Mouse (Mus musculus) neutrophil, adult 5-6 weeks (primary cell): ENCODE measurements around the gene Lamb2. TPM values are rescaled to one million over a fixed set of nuclear protein-coding genes. Genes with fewer than 3 reads are reported as not detected.

Experiments used
- ATAC-seq: fragments of 151-379, 151-347 bp; 2 replicates; pipeline ENCODE4 v1.8.0; 2017; ENCODE audit warnings: mild to moderate bottlenecking, moderate TSS enrichment; ENCODE audit not compliant: insufficient number of reproducible peaks, poor library complexity, low FRiP score, severe bottlenecking; ENCODE audit errors: extremely low read depth
- total RNA-seq: library from RNA; stranded (forward); fragments of 200-1000 nt; gene quantifications from 2 replicates; pipeline ENCODE4 v1.2.3, GENCODE M21; 2017

Gene Lamb2
- total RNA-seq, 1 experiment from 2014 or later, result not detected

DNA sequence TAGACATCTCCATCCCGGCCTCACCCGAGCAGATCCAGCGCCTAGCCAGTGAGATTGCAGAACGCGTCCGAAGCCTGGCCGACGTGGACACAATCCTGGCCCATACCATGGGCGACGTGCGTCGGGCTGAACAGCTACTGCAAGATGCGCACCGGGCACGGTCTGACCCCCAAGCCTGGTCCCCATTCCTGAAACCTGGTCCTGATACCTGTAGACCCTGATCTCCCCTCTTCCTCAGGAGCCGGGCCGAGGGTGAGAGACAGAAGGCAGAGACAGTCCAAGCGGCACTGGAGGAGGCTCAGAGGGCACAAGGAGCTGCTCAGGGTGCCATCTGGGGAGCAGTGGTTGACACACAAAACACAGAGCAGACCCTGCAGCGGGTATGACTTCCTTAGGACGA is 9.7 kb downstream of the Lamb2 start:
- ATAC-seq, result no peak

DNA sequence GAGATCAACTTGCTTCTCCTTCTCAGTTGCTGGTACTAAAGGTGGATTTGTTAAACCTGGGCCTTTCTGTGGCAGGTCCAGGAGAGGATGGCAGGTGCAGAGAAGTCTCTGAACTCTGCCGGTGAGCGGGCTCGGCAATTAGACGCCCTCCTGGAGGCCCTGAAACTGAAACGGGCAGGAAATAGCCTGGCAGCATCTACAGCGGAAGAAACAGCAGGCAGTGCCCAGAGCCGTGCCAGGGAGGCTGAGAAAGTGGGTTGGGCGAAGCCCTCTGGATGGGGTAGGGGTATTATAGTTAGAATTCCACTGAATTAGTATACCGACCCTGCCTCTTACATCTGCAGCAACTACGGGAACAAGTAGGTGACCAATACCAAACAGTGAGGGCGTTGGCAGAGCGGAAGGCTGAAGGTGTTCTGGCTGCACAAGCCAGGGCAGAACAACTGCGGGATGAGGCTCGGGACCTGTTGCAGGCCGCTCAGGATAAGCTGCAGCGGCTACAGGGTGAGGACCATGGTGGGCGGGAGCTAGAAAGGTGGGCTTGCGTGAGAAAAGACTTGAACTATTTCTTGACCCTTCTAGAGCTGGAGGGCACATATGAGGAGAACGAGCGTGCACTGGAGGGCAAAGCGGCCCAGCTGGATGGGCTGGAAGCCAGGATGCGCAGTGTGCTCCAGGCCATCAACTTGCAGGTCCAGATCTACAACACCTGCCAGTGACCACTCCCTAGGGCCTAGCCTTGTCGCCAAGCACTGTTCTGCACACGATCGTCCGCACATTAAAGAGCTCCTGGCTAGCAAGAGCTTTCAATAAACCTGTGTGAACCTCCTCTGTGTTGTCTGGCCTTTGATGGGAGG is 10.4 kb downstream of the Lamb2 start:
- no peak for ATAC-seq

DNA sequence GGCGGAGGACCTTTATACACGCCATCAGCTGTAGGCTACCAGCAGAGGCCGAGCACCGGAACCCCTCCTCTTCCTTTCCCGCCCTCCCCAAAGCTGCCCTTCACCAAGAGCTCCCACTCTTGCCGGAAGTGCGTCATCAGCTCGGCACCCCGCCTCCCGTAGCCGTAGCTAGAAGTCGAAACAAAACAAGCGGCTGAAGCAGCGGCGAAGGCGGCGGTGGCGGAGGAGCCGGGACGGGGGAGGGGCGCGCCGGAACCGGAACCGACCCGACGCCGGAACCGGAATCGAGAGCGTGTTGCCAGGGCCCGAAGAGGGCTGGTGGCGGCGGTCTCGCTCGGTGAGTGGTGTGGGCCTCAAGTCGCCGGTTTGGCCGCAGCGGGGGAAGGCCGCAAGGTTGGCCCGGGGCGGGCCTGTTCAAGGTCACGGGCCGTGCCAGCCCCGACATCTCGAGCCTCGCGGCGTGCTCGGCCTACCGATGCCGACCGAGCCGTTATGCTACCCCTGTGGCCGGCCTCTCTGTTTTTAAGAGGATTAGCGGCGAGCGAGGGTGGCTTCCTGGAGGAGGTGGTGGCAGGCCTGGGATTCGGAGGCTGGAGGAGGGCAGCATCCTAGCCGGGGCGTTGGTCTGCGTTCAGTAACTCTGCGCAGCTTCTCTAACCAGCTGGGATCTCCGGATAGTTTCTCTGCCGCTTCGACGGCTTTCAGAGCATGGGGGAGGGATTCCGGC is 11.2 kb downstream of the Lamb2 start, which contains the start of gene Usp19:
TSS of gene Usp19 (plus strand) at position 44 of the 727 bp plus-strand sequence.
- peak; percentile 89 for ATAC-seq

DNA sequence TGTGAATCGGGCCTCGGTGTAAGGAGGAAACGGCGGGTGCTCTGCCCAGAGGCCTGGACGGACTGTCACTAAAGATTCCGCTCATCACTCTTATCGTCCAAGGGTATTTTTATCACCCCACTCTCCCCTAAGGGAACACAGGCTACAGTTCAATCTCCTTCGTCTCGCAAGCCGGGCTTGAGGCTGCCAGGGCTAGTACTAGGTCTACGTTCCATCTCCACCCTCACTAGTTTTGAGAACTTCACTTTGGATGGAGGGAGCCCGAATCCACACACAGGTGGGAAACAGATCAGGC is 11.7 kb downstream of the Lamb2 start:
- ATAC-seq, result no peak

DNA sequence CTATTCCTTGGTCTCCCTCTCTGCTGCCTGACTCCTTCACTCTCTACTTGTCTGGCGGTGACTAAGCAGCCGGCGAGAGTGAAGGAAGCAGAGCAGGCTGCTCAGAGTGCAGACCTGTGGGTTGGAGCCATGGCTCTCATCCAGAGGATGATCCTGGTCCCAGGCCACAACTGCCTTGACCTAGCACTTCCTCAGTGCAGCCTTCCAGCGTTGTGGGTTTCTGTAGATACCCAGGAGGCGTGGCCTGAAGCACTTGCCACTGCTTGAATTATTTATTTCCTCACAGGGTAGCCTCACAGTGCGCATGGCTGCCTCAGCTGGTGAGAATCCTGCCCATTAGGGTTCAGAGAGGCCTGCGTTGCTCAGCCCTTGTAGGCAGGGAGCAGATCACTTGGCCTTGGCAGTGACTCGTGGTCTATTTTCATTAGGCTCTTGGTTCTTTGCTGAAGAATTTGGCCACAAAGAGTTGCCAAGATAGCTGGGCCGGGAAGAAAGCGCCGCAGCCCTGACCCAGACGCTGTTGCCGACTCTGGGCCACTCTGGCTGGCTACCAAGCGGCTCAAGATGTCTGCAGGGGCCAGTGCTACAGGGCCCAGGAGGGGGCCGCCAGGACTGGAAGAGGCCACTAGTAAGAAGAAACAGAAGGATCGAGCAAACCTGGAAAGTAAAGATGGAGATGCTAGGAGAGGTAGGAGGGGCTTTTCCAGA is 12.7 kb downstream of the Lamb2 start:
- 0 out of 2 replicates have a peak, but pooled peaks have one; percentile 2 for ATAC-seq

DNA sequence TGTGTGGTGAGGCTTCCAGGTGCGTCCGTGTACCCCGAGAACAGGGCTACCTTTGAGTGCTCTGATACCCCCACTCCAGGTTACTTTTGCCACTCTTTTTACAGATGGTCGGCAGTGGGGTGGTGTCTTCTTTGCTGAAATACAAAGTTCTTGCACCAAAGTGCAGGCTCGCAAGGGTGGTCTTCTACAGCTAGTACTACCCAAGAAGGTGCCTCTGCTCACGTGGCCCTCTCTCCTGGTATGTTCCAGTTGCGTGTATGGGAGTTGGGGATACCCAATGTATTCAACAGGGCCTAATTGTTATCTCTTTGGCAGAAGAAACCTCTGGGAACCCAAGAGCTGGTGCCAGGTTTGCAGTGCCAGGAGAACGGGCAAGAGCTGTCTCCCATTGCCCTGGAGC is 13.7 kb downstream of the Lamb2 start:
- no peak for ATAC-seq

DNA sequence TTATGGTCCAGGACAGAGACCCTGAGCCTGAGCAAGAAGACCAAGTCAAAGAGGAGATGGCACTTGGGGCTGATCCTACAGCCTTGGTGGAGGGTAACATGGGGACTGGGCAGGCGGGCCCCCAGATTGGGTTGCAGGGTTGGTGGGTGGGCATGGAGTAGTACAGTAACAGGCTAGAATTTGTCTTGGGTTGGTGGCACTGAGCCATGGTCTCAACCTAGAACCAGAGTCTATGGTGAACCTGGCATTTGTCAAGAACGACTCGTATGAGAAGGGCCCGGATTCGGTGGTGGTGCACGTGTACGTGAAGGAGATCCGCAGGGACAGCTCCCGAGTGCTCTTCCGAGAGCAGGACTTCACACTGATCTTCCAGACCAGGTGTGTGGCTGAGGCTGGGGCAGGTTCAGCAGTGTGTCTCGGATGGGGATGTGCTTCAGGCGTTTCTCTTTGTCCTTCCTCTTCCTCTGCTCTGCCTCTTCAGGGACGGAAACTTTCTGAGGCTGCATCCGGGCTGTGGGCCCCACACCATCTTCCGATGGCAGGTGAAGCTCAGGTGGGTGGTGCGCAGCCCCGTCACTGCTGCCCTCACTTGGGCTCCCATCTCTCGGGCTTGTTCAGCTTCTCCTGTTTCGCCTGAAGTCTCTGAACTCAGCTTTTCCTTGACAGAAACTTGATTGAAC is 14.8 kb downstream of the Lamb2 start:
- no peak for ATAC-seq

DNA sequence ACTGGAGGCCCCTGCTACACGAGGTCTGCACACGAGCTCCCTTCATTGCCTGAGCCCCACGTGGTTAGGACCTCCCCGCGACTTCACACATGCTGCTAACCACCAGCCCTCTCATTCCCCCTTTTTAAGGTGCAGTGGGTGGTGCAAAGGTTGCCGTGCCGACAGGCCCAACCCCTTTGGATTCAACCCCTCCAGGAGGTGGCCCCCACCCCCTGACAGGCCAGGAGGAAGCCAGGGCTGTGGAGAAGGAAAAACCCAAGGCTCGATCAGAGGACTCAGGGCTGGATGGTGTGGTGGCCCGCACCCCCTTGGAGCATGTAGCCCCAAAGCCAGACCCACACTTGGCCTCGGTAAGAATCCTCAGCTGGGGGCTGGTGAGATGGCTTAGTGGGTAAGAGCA is 15.4 kb downstream of the Lamb2 start:
- no peak for ATAC-seq

DNA sequence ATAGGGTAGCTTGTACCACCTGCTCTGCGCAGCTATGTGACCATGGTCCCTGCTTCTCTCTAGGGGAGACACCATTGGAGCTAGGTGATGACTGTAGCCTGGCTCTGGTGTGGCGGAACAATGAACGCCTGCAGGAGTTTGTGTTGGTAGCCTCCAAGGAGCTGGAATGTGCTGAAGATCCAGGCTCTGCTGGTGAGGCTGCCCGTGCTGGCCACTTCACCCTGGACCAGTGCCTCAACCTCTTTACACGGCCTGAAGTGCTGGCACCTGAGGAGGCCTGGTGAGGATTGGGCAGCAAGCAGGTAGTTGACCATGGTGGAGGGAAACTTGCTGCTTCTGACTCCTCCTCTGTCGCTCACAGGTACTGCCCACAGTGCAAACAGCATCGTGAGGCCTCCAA is 19.7 kb downstream of the Lamb2 start:
- no peak for ATAC-seq

DNA sequence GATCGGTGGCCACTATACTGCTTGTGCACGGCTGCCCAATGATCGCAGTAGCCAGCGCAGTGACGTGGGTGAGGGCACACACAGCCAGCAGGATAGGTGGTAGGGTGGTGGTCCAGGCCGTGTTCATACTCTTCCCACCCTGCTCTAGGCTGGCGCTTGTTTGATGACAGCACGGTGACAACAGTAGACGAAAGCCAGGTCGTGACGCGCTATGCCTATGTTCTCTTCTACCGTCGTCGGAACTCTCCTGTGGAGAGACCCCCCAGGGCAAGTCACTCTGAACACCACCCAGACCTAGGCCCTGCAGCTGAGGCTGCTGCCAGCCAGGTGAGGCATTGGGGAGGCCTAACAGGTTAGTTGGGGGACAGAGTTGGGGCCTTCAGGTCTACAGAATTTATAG is 20.4 kb downstream of the Lamb2 start:
- no peak for ATAC-seq

DNA sequence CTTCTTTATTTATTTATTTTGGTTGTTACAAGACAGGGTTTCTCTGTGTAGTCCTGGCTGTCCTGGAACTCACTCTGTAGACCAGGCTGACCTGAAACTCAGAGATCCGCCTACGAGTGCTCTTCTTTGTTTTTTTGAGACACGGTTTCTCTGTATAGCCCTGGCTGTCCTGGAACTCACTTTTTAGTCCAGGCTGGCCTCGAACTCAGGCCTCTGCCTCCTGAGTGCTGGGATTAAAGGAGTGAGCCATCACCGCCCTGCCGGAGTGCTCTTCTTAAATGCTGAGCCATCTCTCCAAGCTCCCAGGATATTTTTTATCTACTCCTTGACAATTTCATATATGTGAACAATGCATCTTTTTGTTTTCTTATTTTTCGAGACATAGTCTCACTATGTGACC is 27.4 kb downstream of the Lamb2 start:
- ATAC-seq, result no peak

DNA sequence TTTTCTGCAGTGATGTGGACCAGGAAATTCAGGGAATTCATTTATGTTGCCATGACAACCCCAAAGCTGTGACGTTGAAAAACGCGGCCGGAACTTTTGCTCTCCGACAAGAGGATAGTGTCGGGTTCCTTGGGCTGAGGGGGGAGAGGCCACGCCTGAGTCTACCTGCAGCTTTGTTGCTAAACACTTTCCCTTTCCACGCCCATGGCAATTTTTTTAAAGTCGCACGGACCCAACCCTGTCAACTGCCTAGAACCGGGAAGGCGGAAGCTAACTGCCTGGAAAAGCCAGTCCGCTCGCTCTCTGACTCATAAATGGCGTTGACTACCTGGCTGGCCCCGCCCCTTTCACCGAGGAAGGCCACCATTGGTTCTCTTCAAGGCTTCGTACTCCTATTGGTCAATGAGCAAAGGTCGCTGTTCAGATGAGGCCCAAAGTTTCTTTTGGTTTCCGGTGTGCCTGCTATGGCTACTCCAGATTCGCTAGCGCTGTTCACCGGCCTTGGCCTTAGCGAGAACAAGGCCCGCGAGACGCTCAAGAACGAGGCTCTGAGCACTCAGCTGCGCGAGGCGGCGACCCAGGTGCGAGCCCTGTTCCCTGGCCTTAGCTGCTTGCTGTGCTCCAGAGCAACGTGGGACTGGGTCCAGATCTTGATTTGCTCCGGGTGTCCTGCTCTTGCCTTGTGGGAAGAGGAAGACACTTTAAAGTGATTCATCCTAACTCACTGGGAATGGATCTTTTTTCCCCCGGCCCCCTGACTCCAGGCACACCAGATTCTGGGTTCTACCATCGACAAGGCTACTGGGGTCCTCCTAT is 28.3 kb downstream of the Lamb2 start, which contains the start of gene Qars:
TSS of gene Qars (plus strand) at position 88 of the 816 bp plus-strand sequence.
- ATAC-seq, result peak; percentile 98

DNA sequence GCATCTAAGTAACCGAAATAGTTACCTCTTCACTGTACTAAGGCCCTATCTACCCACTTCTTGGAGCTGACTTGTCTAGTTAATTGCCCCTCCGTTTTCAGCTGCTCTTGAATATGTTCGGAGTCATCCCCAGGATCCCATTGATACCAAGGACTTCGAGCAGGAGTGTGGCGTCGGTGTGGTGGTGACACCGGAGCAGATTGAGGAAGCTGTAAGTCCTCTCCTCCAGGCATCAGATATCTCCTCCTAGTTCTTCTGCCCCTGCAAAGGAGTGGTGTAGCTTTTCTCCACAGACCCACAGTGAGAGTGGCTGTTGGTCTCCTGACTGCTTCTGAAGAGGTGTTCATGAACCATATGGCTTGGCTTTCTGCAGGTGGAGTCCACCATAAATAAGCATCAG is 29.2 kb downstream of the Lamb2 start:
- ATAC-seq, result no peak

DNA sequence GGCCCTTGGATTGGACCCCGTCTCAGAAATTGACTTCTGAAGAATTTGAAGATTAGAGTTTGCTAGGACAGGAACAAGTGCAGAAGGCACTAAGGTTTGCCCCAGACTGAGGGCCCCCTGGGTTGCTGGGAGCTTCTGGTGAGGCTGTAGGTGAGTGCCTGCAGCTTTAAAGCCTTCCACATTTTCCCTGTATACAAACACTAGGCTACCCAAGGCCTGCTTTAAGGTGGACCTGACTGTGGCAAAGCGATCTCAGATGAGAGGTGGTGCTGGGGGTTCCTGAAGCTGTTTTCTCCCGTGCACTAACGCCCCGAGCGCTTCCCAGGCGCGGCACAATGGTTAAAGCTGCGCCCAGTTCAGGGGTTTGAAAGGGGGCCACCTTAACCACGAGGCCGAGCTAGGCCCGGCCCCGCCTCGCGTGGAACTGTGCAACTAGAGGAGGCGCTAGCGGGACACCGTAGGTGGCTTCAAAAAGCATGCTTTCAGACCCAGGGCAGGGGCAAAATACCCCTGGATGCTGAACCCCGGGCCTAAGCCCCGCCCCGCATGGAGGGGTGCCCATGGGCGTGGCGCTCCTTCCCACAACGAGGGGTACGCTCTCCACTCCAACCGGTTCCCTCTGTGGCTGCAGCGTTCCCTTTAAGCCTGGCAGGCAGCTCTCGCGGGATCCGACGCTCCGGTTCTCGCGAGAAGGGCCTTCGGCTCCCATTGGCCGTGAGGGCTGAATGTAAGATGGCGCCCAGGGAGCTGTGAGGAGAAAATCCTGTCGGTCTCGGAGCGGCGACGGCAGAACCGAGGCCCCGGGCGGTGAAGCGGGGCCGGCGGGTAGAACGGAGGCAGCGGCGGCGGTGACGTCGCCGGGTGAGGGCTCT is 37.1 kb downstream of the Lamb2 start, which contains the start of gene Qrich1:
TSS of gene Qrich1 (plus strand) at position 427 of the 872 bp plus-strand sequence.
- ATAC-seq, result peak; percentile 88

DNA sequence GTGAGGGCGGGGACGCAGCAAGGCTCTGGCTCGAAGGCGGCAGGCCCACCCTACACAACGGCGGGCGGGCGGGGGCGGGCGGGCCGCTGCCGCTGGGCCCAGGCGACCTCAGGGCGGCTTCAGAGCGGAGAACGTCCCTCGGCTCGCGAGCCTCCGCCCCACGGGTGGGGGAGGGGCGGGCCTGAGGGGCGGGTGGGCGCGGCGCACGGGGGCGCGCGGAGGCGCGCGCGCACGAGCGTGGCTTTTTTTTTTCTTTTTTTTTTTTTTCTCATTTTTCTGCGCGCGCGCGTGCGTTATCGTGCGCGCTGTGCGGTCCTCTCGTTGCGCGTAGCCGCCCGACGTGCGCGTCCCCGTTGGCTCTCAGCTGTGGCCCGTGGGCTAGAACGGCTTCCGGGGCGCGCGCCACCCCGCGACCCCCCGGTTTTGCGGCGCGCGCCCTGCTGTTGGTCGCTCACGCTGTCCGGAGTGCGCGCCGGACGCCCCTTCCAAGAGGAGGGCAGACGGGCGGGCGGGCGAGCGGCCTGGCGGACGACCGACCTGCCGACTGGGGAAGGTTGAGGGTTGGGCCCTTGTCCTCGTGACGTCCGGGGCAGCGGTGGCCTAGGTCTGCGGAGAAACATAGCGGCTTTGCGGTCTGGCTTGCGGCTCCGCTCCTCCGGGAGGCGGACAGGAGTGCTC is 37.9 kb downstream of the Lamb2 start:
- peak; percentile 15; the same call in 1 of the 2 replicates for ATAC-seq

DNA sequence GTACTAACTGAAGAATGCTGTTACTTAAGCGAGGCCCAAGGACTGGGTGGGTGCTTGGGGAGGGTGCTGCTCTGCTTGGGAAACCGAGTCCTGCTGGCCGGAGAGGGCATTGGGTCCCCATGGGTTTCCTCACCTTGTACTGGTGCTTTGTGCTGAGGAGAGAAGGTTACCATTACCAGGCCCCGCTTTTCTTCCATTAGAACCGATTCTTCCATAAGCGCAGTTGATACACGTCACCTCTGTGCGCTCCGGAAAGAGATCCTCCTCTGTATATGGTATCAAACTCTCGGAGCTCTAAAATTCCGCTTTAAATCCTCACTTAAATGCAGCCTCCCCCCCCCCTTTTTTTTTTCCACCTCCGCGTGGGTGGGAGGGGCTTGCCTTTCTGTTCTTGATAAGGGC is 38.4 kb downstream of the Lamb2 start:
- peak; percentile 10; the same call in 1 of the 2 replicates for ATAC-seq

DNA sequence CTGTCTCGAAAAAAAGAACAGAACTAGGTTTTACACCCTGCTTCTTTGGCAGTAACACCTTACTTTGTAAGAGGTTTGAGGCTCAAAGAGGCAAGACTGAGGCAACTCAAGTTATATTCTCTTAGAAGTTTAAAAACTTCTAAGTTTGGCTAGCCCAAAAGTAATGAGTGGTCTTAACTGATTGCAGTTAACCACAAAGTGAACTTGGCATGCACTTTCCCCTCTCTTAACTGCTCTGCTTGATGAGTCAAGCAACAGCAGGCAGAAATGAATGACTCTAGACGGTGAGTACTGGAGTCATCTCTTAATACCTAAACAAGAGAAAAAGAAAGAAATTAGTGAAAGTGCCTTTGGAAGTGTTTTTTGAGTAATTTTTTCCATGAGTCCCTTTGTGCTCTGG is 42.1 kb downstream of the Lamb2 start:
- ATAC-seq, result no peak
